Mouse (Mus musculus): ENCODE measurements around the gene Sspn. TPM values are rescaled to one million over a fixed set of nuclear protein-coding genes. Genes with fewer than 3 reads are reported as not detected.

Gene Sspn
- polyA plus RNA-seq, 1 experiment: 16.8 TPM

- H3K27me3 ChIP-seq (ENCODE audit: control insufficient read depth, insufficient read depth, insufficient read length): no peaks in the 10 kb centered on the region
- no peaks in the 10 kb centered on the region for H3K36me3 ChIP-seq (ENCODE audit: control insufficient read depth, insufficient read depth)
- no peak overlapping the region for H3K4me2 ChIP-seq (ENCODE audit: low read depth)
- peaks cover 6% of the 10 kb centered on the region for H3K79me2 ChIP-seq (ENCODE audit: control insufficient read depth, insufficient read depth)
- TF ChIP-seq USF1 (IDR thresholded peaks at IDR 0.05; ENCODE audit: low read depth): no peak
- no peak for TF ChIP-seq MYOD1 (IDR thresholded peaks at IDR 0.05; ENCODE audit: control insufficient read depth in 1 of 3, insufficient read length in 2 of 3, low read depth in 2 of 3)
- TF ChIP-seq SRF (IDR thresholded peaks at IDR 0.05; ENCODE audit: control insufficient read depth, insufficient read length, low read depth): no peak
- no peak for TF ChIP-seq E2F4 (IDR thresholded peaks at IDR 0.05; ENCODE audit: insufficient read depth)
- no peak for TF ChIP-seq MAX (IDR thresholded peaks at IDR 0.05; ENCODE audit: low read depth)
- no peak for TF ChIP-seq POLR2AphosphoS2 (IDR thresholded peaks at IDR 0.05; ENCODE audit: insufficient read length, low read depth)
- no peak for TF ChIP-seq TCF3 (IDR thresholded peaks at IDR 0.05; ENCODE audit: insufficient read length, low read depth)
- TF ChIP-seq POLR2A (IDR thresholded peaks at IDR 0.05; ENCODE audit: insufficient read length, low read depth): no peak
- TF ChIP-seq REST (IDR thresholded peaks at IDR 0.05; ENCODE audit: insufficient read depth, insufficient read length): no peak
- no peak for TF ChIP-seq CEBPB (IDR thresholded peaks at IDR 0.05; ENCODE audit: insufficient read depth, poor library complexity, severe bottlenecking)
- no peak for TF ChIP-seq TCF12 (IDR thresholded peaks at IDR 0.05; ENCODE audit: insufficient read depth, poor library complexity, severe bottlenecking)
- H3K4me3 ChIP-seq: no peak overlapping the region
- no peak overlapping the region for H3ac ChIP-seq (ENCODE audit: control insufficient read depth, insufficient read length)
Observed at GRCm38 (mm10) chr6:145949049-145949448, 17.6 kb downstream of the Sspn start.

DNA sequence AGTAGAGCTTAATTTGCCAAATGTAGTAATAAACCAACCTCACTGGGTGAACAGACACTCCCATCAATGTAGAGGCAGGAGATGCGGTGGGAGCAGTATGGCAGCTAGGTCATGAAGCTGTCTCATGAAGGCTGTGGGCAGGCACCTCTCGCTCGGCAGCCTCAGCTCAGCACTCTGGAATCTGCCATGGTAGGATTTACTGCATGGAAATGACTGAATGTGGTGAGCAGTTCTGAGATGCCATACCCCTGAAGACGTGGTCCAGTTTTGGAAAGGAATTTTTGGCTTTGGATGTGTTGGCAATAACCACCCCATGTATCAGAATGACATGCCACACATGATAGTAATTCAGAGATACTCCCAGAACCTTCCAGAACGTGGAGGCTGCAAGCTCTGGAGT lies 19.2 kb downstream of the Sspn start:
- TF ChIP-seq MAX (IDR thresholded peaks at IDR 0.05; ENCODE audit: low read depth) (no peak), E2F4 (IDR thresholded peaks at IDR 0.05; ENCODE audit: insufficient read depth) (no peak), MYOG (IDR thresholded peaks at IDR 0.05; ENCODE audit: control insufficient read depth in 1 of 3, insufficient read depth in 1 of 3, insufficient read length in 2 of 3, low read depth in 2 of 3) (peak in 1 of 3 experiments; percentile 13), CEBPB (IDR thresholded peaks at IDR 0.05; ENCODE audit: insufficient read depth, poor library complexity, severe bottlenecking) (no peak), MYOD1 (IDR thresholded peaks at IDR 0.05; ENCODE audit: control insufficient read depth in 1 of 3, insufficient read length in 2 of 3, low read depth in 2 of 3) (peak in 1 of 3 experiments; percentile 28), SRF (IDR thresholded peaks at IDR 0.05; ENCODE audit: control insufficient read depth, insufficient read length, low read depth) (no peak)
- Histone ChIP-seq H3K4me2 (ENCODE audit: low read depth) (no peak overlapping the region), H3K79me2 (ENCODE audit: control insufficient read depth, insufficient read depth) (peaks cover 6% of the 10 kb centered on the region), H3ac (ENCODE audit: control insufficient read depth, insufficient read length) (no peak overlapping the region), H3K27me3 (ENCODE audit: control insufficient read depth, insufficient read depth, insufficient read length) (no peaks in the 10 kb centered on the region), H3K36me3 (ENCODE audit: control insufficient read depth, insufficient read depth) (no peaks in the 10 kb centered on the region), H3K4me3 (no peak overlapping the region)

GRCm38 (mm10) chr6:145952594-145952993 lies 21.2 kb downstream of the Sspn start:
- no peak overlapping the region for H3K4me2 ChIP-seq (ENCODE audit: low read depth)
- TF ChIP-seq MAX (IDR thresholded peaks at IDR 0.05; ENCODE audit: low read depth) (no peak), MYOD1 (IDR thresholded peaks at IDR 0.05; ENCODE audit: control insufficient read depth in 1 of 3, insufficient read length in 2 of 3, low read depth in 2 of 3) (no peak), TCF12 (IDR thresholded peaks at IDR 0.05; ENCODE audit: insufficient read depth, poor library complexity, severe bottlenecking) (no peak), SRF (IDR thresholded peaks at IDR 0.05; ENCODE audit: control insufficient read depth, insufficient read length, low read depth) (no peak), USF1 (IDR thresholded peaks at IDR 0.05; ENCODE audit: low read depth) (no peak), MYOG (IDR thresholded peaks at IDR 0.05; ENCODE audit: control insufficient read depth in 1 of 3, insufficient read depth in 1 of 3, insufficient read length in 2 of 3, low read depth in 2 of 3) (no peak), REST (IDR thresholded peaks at IDR 0.05; ENCODE audit: insufficient read depth, insufficient read length) (no peak), POLR2AphosphoS2 (IDR thresholded peaks at IDR 0.05; ENCODE audit: insufficient read length, low read depth) (no peak), E2F4 (IDR thresholded peaks at IDR 0.05; ENCODE audit: insufficient read depth) (no peak), POLR2A (IDR thresholded peaks at IDR 0.05; ENCODE audit: insufficient read length, low read depth) (no peak), TCF3 (IDR thresholded peaks at IDR 0.05; ENCODE audit: insufficient read length, low read depth) (no peak)
- H3ac ChIP-seq (ENCODE audit: control insufficient read depth, insufficient read length): no peak overlapping the region
- no peak overlapping the region for H3K4me3 ChIP-seq
- H3K27me3 ChIP-seq (ENCODE audit: control insufficient read depth, insufficient read depth, insufficient read length): no peaks in the 10 kb centered on the region
- peaks cover 6% of the 10 kb centered on the region for H3K79me2 ChIP-seq (ENCODE audit: control insufficient read depth, insufficient read depth)
- H3K36me3 ChIP-seq (ENCODE audit: control insufficient read depth, insufficient read depth): no peaks in the 10 kb centered on the region

DNA sequence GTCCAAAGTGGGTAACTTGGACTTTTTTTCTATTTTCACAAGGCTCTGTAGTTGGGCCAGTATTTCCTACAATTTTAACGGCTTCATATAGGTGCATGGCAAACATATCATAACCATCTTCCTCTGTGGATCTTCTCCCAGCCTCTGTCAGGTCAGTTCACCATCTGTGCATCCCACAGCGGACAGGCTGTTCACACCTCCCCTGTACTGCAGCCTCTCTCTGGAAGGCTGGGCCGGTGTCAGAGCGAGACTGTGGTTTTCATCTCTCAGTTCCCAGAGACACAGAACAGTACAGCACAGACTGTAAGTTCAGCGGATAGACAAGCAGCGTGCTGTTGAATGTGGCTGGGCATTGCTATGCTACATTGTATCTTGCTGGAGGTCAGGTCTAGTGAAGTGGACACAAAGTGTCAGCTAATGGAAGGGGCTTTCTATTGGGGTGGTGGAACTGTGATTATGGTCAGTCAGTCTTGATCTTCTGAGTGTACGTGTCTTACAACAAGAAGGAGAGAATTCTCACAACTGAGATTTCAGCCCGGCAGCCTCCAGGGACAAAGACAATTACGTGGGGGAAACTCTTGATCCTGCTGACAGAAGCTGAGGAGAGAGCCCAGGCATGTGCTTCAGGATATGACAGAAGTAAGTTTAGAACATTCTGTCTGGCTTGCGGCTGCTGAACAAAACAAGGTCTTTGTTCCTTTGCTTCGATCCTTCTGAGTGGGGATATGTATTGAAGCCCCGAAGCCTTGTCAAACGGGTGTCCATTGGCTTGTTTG lies 21.9 kb downstream of the Sspn start:
- H3ac ChIP-seq (ENCODE audit: control insufficient read depth, insufficient read length): no peak overlapping the region
- no peaks in the 10 kb centered on the region for H3K27me3 ChIP-seq (ENCODE audit: control insufficient read depth, insufficient read depth, insufficient read length)
- TF ChIP-seq POLR2A (IDR thresholded peaks at IDR 0.05; ENCODE audit: insufficient read length, low read depth): no peak
- TF ChIP-seq TCF12 (IDR thresholded peaks at IDR 0.05; ENCODE audit: insufficient read depth, poor library complexity, severe bottlenecking): no peak
- TF ChIP-seq E2F4 (IDR thresholded peaks at IDR 0.05; ENCODE audit: insufficient read depth): no peak
- TF ChIP-seq SRF (IDR thresholded peaks at IDR 0.05; ENCODE audit: control insufficient read depth, insufficient read length, low read depth): no peak
- no peak for TF ChIP-seq REST (IDR thresholded peaks at IDR 0.05; ENCODE audit: insufficient read depth, insufficient read length)
- H3K4me2 ChIP-seq (ENCODE audit: low read depth): no peak overlapping the region
- H3K4me3 ChIP-seq: no peak overlapping the region
- no peaks in the 10 kb centered on the region for H3K36me3 ChIP-seq (ENCODE audit: control insufficient read depth, insufficient read depth)
- H3K79me2 ChIP-seq (ENCODE audit: control insufficient read depth, insufficient read depth): peaks cover 6% of the 10 kb centered on the region

DNA sequence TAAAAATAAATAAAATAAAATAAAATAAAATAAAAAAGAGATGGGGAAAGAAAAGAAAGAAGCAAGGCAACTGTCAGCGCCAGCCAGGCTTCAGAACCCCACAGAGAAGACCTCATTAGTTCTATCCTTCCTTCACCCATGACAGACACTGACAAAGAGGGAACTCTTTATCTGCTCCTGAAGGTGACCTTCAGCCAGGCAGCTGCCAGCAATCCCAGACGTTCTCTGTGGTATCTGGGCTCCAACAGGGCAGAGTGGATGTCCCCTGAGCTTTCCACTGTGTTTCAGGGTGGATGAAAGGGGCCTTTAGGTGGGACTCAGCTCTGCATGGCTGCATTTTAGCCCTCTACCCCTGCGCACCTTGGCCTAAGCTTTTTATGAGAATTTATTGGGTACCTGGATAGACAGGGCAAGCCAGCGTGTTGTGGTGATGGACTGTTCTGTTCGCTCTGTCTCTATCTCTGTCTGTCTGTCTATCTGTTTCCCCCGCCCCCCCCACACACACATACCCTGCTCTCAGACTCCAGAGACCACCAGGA lies 26.1 kb downstream of the Sspn start:
- no peak for TF ChIP-seq E2F4 (IDR thresholded peaks at IDR 0.05; ENCODE audit: insufficient read depth)
- TF ChIP-seq USF1 (IDR thresholded peaks at IDR 0.05; ENCODE audit: low read depth): no peak
- no peak for TF ChIP-seq SRF (IDR thresholded peaks at IDR 0.05; ENCODE audit: control insufficient read depth, insufficient read length, low read depth)
- TF ChIP-seq POLR2A (IDR thresholded peaks at IDR 0.05; ENCODE audit: insufficient read length, low read depth): no peak
- no peak for TF ChIP-seq CEBPB (IDR thresholded peaks at IDR 0.05; ENCODE audit: insufficient read depth, poor library complexity, severe bottlenecking)
- no peak for TF ChIP-seq MAX (IDR thresholded peaks at IDR 0.05; ENCODE audit: low read depth)
- TF ChIP-seq TCF3 (IDR thresholded peaks at IDR 0.05; ENCODE audit: insufficient read length, low read depth): no peak
- TF ChIP-seq MYOD1 (IDR thresholded peaks at IDR 0.05; ENCODE audit: control insufficient read depth in 1 of 3, insufficient read length in 2 of 3, low read depth in 2 of 3): peak in 1 of 3 experiments; percentile 21
- TF ChIP-seq REST (IDR thresholded peaks at IDR 0.05; ENCODE audit: insufficient read depth, insufficient read length): no peak
- TF ChIP-seq TCF12 (IDR thresholded peaks at IDR 0.05; ENCODE audit: insufficient read depth, poor library complexity, severe bottlenecking): no peak
- TF ChIP-seq MYOG (IDR thresholded peaks at IDR 0.05; ENCODE audit: control insufficient read depth in 1 of 3, insufficient read depth in 1 of 3, insufficient read length in 2 of 3, low read depth in 2 of 3): peak in 1 of 3 experiments; percentile 39

More for the DNA sequence above, 26.1 kb downstream of the Sspn start:
- Histone ChIP-seq H3ac (ENCODE audit: control insufficient read depth, insufficient read length) (no peak overlapping the region), H3K4me3 (no peak overlapping the region), H3K79me2 (ENCODE audit: control insufficient read depth, insufficient read depth) (no peaks in the 10 kb centered on the region), H3K4me2 (ENCODE audit: low read depth) (no peak overlapping the region), H3K36me3 (ENCODE audit: control insufficient read depth, insufficient read depth) (no peaks in the 10 kb centered on the region), H3K27me3 (ENCODE audit: control insufficient read depth, insufficient read depth, insufficient read length) (no peaks in the 10 kb centered on the region)

Measured in myocyte (in vitro differentiated cells).